Mouse (Mus musculus): ENCODE results near the gene Ubtd1.

Gene Ubtd1

DNA sequence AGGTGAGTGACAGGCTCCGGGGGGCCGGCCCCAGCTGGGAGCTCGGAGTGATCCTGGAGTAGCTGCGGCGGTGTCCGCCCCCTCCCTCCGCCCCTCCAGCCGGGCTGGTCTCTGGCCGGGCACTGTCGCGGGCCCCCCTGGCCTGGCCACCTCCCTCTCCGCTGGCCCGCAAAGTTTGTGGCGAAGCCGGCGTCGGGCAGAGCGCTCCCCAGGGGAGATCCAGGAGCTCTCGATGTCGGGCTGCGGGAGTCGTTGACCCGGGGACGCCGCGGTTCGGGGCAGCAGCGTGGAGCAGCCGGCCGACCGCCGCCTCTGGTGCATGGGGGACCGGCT lies at the start of gene Ubtd1:
Gene Ubtd1 (plus strand): TSS at position 169 of the 333 bp plus-strand sequence.
- DNase-seq (ENCODE audit: low read depth): no peak

GRCm38 (mm10) chr19:41932686-41933085 lies 48.9 kb upstream of the Ubtd1 start:
- DNase-seq (ENCODE audit: low read depth): no peak

- peak; percentile 96 for DNase-seq (ENCODE audit: low read depth)
Observed at GRCm38 (mm10) chr19:41933179-41934086, 48.1 kb upstream of the Ubtd1 start, which contains the start of the genes Exosc1 and Zdhhc16. Gene Exosc1 (minus strand): TSS chr19:41933423. Gene Zdhhc16 (plus strand): TSS chr19:41933480.

GRCm38 (mm10) chr19:41934124-41934523 lies 47.4 kb upstream of the Ubtd1 start:
- DNase-seq (ENCODE audit: low read depth): no peak

- DNase-seq (ENCODE audit: low read depth): no peak
Observed at GRCm38 (mm10) chr19:41935921-41936320, 45.6 kb upstream of the Ubtd1 start.

- no peak for DNase-seq (ENCODE audit: low read depth)
Observed at GRCm38 (mm10) chr19:41938539-41938938, 43.0 kb upstream of the Ubtd1 start.

DNA sequence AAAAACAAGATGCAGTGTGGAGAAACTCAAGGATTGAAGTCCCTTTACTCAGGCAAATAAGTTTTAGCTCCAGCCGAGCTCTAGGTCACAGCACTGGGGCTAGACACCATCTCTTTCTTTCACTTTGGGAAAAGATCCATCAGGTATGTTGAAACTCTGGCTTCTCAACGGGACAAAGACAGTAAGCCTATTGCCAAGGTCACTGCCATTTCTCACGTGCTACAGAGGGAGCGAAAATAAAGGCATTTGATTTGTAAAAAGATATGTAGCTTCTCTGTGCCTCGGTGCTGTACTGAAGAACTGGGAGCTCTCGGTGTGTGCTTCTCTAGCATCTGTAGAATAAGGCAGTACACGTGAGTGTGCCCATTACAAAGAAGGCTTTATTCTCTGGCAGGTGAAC lies 37.7 kb upstream of the Ubtd1 start:
- DNase-seq (ENCODE audit: low read depth): no peak

GRCm38 (mm10) chr19:41952287-41952686 lies 29.3 kb upstream of the Ubtd1 start:
- no peak for DNase-seq (ENCODE audit: low read depth)

- DNase-seq (ENCODE audit: low read depth): no peak
Observed at GRCm38 (mm10) chr19:41953574-41953973, 28.0 kb upstream of the Ubtd1 start.

- DNase-seq (ENCODE audit: low read depth): no peak
Observed at GRCm38 (mm10) chr19:41969618-41970017, 11.9 kb upstream of the Ubtd1 start.

- DNase-seq (ENCODE audit: low read depth): no peak
Observed at GRCm38 (mm10) chr19:41973891-41974794, 7.4 kb upstream of the Ubtd1 start.

GRCm38 (mm10) chr19:41980422-41980818 lies 1.1 kb upstream of the Ubtd1 start:
- no peak for DNase-seq (ENCODE audit: low read depth)

DNA sequence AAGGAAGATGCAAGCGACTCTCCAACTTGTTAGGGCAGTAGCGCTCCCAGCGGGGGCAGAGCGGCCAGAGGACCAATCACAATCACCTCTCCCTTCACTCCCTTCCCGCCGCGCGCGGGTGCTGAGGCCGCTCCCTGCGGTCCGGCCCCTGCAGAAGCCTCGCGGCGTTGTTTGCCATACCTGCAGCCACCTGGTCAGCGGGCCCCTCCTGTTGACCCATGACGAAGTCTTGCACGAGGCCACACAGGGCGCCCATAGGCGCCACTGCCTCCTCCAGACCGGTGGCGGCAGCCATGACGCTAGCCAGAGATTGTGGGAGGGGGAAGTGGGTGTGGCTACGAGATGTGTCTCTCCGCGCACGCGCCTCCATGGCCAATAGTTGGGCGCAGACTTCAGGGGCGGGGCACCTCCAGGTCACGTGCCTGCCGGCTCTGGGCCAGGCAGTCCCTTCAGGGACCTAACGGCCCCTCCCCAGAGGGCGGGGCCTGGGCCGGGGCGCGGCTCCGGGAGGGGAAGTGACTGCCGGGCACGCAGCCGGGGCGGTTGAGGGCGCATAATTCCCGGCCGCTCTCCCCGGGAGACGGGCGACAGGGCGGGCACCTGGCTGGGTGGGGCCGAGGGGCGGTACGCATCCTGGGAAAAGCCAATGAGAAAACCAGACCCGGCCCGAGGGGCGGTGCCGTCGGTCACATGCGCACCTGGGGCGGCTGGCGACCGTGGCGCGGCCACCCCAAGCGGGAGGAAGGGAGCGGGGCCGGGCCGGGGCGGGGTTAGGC lies 556 bp upstream of the Ubtd1 start, which contains the start of gene Mms19:
Gene Mms19 (minus strand): TSS at position 339 of the 776 bp plus-strand sequence.
- peak; percentile 99 for DNase-seq (ENCODE audit: low read depth)

DNA sequence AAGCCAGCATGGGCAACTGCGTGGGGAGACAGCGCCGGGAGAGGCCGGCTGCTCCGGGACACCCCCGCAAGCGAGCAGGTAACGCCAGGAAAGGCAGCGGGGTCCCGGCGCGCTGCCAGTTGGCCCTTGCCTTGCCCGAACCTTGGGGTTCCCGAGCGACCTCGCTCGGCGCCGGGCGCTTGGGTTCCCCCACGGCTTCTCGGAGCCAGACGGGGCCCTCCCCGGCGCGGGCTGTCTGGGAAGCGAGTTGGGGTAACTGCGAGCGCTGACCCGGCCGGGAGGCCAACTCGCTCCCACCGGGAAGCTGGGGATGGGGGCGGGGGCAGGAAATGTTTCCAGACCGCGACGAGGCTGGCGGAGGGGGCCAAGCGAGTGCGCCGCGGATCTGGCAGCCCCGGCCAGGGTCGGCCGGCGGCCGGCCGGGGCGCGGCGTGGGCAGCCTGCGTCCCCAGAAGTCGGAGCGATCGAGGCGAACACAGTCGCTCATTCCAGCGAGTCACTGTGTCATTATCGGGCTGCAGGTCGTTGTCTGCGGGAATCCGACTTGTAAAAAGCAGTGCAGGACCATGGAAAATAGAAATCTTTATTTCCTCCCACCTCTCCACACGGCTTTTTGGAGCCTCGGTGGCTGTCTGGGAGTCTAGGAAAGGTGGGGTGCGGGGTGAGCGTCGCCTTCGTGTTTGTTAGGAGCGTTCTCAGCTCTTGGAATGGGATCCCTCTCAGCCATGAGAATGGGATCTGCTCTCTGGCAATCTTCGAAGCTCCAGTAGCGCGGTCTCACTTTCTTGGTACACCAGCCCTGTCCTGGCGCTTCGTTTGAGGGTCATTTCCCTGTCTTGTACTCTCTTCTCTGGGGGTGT lies 598 bp downstream of the Ubtd1 start:
- no peak for DNase-seq (ENCODE audit: low read depth)

DNA sequence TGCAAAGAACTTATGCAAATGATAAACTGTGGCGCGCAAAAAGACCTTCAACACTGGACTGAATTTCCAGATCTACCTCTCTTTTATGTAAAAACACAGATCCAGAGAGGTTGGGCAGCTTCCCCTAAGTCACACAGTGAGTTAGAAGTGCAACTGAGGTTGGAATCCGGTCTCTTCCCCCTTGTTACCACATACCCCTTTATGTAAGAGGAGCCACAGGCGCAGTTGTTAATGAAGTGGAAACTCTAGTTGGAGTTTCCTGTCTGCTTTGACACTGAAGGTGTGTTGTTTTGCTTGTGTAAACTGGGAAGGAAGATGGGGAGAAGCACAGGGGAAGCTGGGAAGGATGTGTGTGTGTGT lies 1.2 kb downstream of the Ubtd1 start:
- no peak for DNase-seq (ENCODE audit: low read depth)

GRCm38 (mm10) chr19:41985994-41986393 lies 4.4 kb downstream of the Ubtd1 start:
- DNase-seq (ENCODE audit: low read depth): no peak

- DNase-seq (ENCODE audit: low read depth): no peak
Observed at GRCm38 (mm10) chr19:41987206-41987605, 5.6 kb downstream of the Ubtd1 start.

DNA sequence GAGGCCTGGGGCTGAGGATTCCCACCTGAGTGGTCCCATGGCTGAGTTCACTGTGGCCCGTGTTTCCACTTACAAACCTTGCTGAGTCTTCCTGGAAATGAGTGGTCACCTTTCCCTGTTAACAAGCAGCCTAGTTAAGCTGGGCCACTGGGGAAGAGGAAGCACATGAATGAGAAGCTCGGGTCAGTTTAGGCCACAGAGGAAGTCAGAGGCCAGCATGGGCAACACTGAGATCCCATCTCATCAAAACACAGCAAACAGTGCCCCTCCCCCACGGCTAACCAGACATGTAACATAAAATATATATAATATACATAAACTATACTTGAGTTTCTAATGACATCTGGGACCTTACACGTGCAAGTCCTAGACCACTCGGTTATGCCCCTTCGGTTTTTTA lies 8.2 kb downstream of the Ubtd1 start:
- DNase-seq (ENCODE audit: low read depth): no peak

DNA sequence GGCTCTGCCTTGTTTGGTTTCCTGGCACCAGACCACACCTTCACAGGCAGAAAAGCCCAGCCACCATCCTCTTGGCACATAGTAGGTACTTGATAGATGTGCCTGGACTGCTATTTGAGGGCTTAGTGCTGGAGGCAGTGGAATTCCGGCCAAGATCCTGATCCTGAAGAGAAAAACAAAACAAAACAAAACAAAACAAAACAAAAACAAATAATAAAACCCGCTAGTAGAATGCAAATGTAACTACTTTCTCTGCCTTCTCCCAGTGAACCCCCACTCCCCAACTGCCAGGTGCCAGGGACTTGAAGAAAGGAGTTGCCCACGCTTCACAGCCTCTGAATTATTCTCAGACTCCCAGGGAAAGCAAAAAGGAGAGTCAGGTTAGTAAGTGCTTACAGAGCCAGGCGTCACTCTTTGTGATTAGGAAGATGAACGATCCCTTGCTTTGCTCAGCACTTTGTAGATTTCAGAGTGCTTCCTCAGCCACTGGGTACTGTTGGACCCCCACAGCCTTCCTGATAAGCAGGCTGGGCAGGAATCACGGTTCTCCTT lies 10.4 kb downstream of the Ubtd1 start:
- DNase-seq (ENCODE audit: low read depth): no peak

DNA sequence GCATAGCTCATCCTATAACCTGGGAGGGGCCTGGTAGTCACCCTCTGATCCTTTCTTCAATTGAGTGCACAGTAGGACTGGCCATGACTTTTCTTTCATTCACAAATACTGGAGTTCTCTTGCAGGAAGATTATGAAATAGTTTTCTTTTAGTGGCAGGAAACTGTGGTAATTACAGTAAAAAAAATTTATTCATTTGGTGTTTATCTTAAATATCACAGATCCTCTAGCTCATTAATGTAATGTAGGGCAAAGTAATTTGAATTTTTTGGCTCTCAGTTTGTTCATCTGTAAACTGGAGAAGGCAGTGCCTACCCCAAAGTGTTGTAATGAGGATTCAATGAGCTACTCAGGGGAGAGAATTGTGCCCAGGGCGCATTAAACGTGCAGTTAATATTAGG lies 11.4 kb downstream of the Ubtd1 start:
- DNase-seq (ENCODE audit: low read depth): no peak

- no peak for DNase-seq (ENCODE audit: low read depth)
Observed at GRCm38 (mm10) chr19:41993484-41993883, 11.9 kb downstream of the Ubtd1 start.
